Mouse (Mus musculus): Measurements from ENCODE around the gene Zfp219. TPM values are rescaled to one million over a fixed set of nuclear protein-coding genes. Genes with fewer than 3 reads are reported as not detected.

Gene Zfp219
- polyA plus RNA-seq, 1 experiment from 2014 or later = 51.6 TPM

GRCm38 (mm10) chr14:51987177-51987576 lies 33.4 kb downstream of the Zfp219 start:
- Histone ChIP-seq H3K9ac (ENCODE audit: low read length) (no peak overlapping the region), H3K36me3 (ENCODE audit: control insufficient read depth, insufficient read depth, low read length) (peaks cover 27% of the 10 kb centered on the region), H3K4me1 (ENCODE audit: control insufficient read depth, insufficient read depth, low read length) (peaks cover 16% of the 10 kb centered on the region), H3K9me3 (ENCODE audit: control insufficient read depth, low read length) (no peaks in the 10 kb centered on the region), H3K4me2 (ENCODE audit: low read depth, severe bottlenecking) (no peak overlapping the region; the same call in 1 of the 2 replicates), H3K4me3 (ENCODE audit: low read depth, low read length) (no peak overlapping the region), H3K27ac (replicated peaks; ENCODE audit: low read depth, low read length) (no peak overlapping the region), H3K27me3 (ENCODE audit: control insufficient read depth, insufficient read depth, low read length) (no peaks in the 10 kb centered on the region)
- WGBS = 90% methylated on average over 6 of the region's 6 CpGs
- ATAC-seq (ENCODE audit: insufficient number of reproducible peaks, low FRiP score, low TSS enrichment, low read depth) = no peak
- peak; percentile 20 for DNase-seq (ENCODE audit: low spot score)

GRCm38 (mm10) chr14:51986153-51986505 lies 34.4 kb downstream of the Zfp219 start:
- Histone ChIP-seq H3K27ac (replicated peaks; ENCODE audit: low read depth, low read length) (peak overlapping the region; percentile 98), H3K9me3 (ENCODE audit: control insufficient read depth, low read length) (no peaks in the 10 kb centered on the region), H3K9ac (ENCODE audit: low read length) (peak overlapping the region; percentile 91), H3K36me3 (ENCODE audit: control insufficient read depth, insufficient read depth, low read length) (peaks cover 17% of the 10 kb centered on the region), H3K4me1 (ENCODE audit: control insufficient read depth, insufficient read depth, low read length) (peaks cover 16% of the 10 kb centered on the region), H3K4me3 (ENCODE audit: low read depth, low read length) (peak overlapping the region; percentile 78), H3K4me2 (ENCODE audit: low read depth, severe bottlenecking) (peak overlapping the region; percentile 86), H3K27me3 (ENCODE audit: control insufficient read depth, insufficient read depth, low read length) (no peaks in the 10 kb centered on the region)
- ATAC-seq (ENCODE audit: insufficient number of reproducible peaks, low FRiP score, low TSS enrichment, low read depth) (no peak), DNase-seq (ENCODE audit: low spot score) (no peak)
- WGBS = under 1% methylated on average over 7 of the region's 7 CpGs

GRCm38 (mm10) chr14:51985301-51986152 lies 35.0 kb downstream of the Zfp219 start:
- H3K36me3 ChIP-seq (ENCODE audit: control insufficient read depth, insufficient read depth, low read length) = peaks cover 13% of the 10 kb centered on the region
- H3K27ac ChIP-seq (replicated peaks; ENCODE audit: low read depth, low read length) = peak overlapping the region; percentile 98
- peak; percentile 80 for ATAC-seq (ENCODE audit: insufficient number of reproducible peaks, low FRiP score, low TSS enrichment, low read depth)
- H3K4me3 ChIP-seq (ENCODE audit: low read depth, low read length) = peak overlapping the region; percentile 78
- H3K9ac ChIP-seq (ENCODE audit: low read length) = peak overlapping the region; percentile 91
- H3K4me1 ChIP-seq (ENCODE audit: control insufficient read depth, insufficient read depth, low read length) = peaks cover 16% of the 10 kb centered on the region
- peak overlapping the region; percentile 86 for H3K4me2 ChIP-seq (ENCODE audit: low read depth, severe bottlenecking)
- WGBS = under 1% methylated on average over 27 of the region's 27 CpGs
- DNase-seq (ENCODE audit: low spot score) = peak; percentile 94
- no peaks in the 10 kb centered on the region for H3K27me3 ChIP-seq (ENCODE audit: control insufficient read depth, insufficient read depth, low read length)
- H3K9me3 ChIP-seq (ENCODE audit: control insufficient read depth, low read length) = no peaks in the 10 kb centered on the region

- Histone ChIP-seq H3K9ac (ENCODE audit: low read length) (peak within 1 kb of the TSS; percentile 91), H3K27me3 (ENCODE audit: control insufficient read depth, insufficient read depth, low read length) (no peaks in the 10 kb centered on the region), H3K9me3 (ENCODE audit: control insufficient read depth, low read length) (no peaks in the 10 kb centered on the region), H3K27ac (replicated peaks; ENCODE audit: low read depth, low read length) (peak within 1 kb of the TSS; percentile 98), H3K36me3 (ENCODE audit: control insufficient read depth, insufficient read depth, low read length) (peaks cover 10% of the 10 kb centered on the region; the same call in 1 of the 2 replicates), H3K4me2 (ENCODE audit: low read depth, severe bottlenecking) (peak within 1 kb of the TSS; percentile 86), H3K4me3 (ENCODE audit: low read depth, low read length) (peak within 1 kb of the TSS; percentile 78), H3K4me1 (ENCODE audit: control insufficient read depth, insufficient read depth, low read length) (peaks cover 16% of the 10 kb centered on the region)
- WGBS = under 1% methylated on average over 53 of the region's 74 CpGs
- DNase-seq (ENCODE audit: low spot score) (peak; percentile 90), ATAC-seq (ENCODE audit: insufficient number of reproducible peaks, low FRiP score, low TSS enrichment, low read depth) (peak; percentile 81)
Observed at GRCm38 (mm10) chr14:51984247-51985231, 36.0 kb downstream of the Zfp219 start, which contains the start of gene Arhgef40. TSS of gene Arhgef40 (plus strand) at chr14:51984719.

GRCm38 (mm10) chr14:51983855-51984246 lies 36.7 kb downstream of the Zfp219 start:
- WGBS = 7% methylated on average over 10 of the region's 10 CpGs
- ATAC-seq (ENCODE audit: insufficient number of reproducible peaks, low FRiP score, low TSS enrichment, low read depth) (no peak), DNase-seq (ENCODE audit: low spot score) (no peak)
- peak overlapping the region; percentile 86 for H3K4me2 ChIP-seq (ENCODE audit: low read depth, severe bottlenecking)
- peaks cover 4% of the 10 kb centered on the region; the same call in 1 of the 2 replicates for H3K36me3 ChIP-seq (ENCODE audit: control insufficient read depth, insufficient read depth, low read length)
- H3K4me1 ChIP-seq (ENCODE audit: control insufficient read depth, insufficient read depth, low read length) = peaks cover 16% of the 10 kb centered on the region
- peak overlapping the region; percentile 78 for H3K4me3 ChIP-seq (ENCODE audit: low read depth, low read length)
- H3K27me3 ChIP-seq (ENCODE audit: control insufficient read depth, insufficient read depth, low read length) = no peaks in the 10 kb centered on the region
- H3K27ac ChIP-seq (replicated peaks; ENCODE audit: low read depth, low read length) = peak overlapping the region; percentile 98
- H3K9me3 ChIP-seq (ENCODE audit: control insufficient read depth, low read length) = no peaks in the 10 kb centered on the region
- H3K9ac ChIP-seq (ENCODE audit: low read length) = peak overlapping the region; percentile 91

GRCm38 (mm10) chr14:51983251-51983650 lies 37.3 kb downstream of the Zfp219 start:
- Histone ChIP-seq H3K36me3 (ENCODE audit: control insufficient read depth, insufficient read depth, low read length) (no peaks in the 10 kb centered on the region; the same call in 1 of the 2 replicates), H3K4me3 (ENCODE audit: low read depth, low read length) (no peak overlapping the region), H3K9ac (ENCODE audit: low read length) (0 out of 2 replicates have a peak overlapping the region, but pooled peaks have one; percentile 91), H3K4me1 (ENCODE audit: control insufficient read depth, insufficient read depth, low read length) (peaks cover 14% of the 10 kb centered on the region), H3K27ac (replicated peaks; ENCODE audit: low read depth, low read length) (no peak overlapping the region), H3K27me3 (ENCODE audit: control insufficient read depth, insufficient read depth, low read length) (no peaks in the 10 kb centered on the region), H3K4me2 (ENCODE audit: low read depth, severe bottlenecking) (no peak overlapping the region), H3K9me3 (ENCODE audit: control insufficient read depth, low read length) (no peaks in the 10 kb centered on the region)
- ATAC-seq (ENCODE audit: insufficient number of reproducible peaks, low FRiP score, low TSS enrichment, low read depth) (no peak), DNase-seq (ENCODE audit: low spot score) (no peak)
- WGBS = 61% methylated on average over 4 of the region's 4 CpGs

GRCm38 (mm10) chr14:51979252-51979651 lies 41.3 kb downstream of the Zfp219 start:
- no peaks in the 10 kb centered on the region for H3K36me3 ChIP-seq (ENCODE audit: control insufficient read depth, insufficient read depth, low read length)
- H3K27me3 ChIP-seq (ENCODE audit: control insufficient read depth, insufficient read depth, low read length) = no peaks in the 10 kb centered on the region
- H3K4me3 ChIP-seq (ENCODE audit: low read depth, low read length) = no peak overlapping the region
- 83% methylated on average over 3 of the region's 3 CpGs for WGBS
- no peak overlapping the region for H3K27ac ChIP-seq (replicated peaks; ENCODE audit: low read depth, low read length)
- H3K4me2 ChIP-seq (ENCODE audit: low read depth, severe bottlenecking) = no peak overlapping the region
- DNase-seq (ENCODE audit: low spot score) (no peak), ATAC-seq (ENCODE audit: insufficient number of reproducible peaks, low FRiP score, low TSS enrichment, low read depth) (no peak)
- H3K9me3 ChIP-seq (ENCODE audit: control insufficient read depth, low read length) = no peaks in the 10 kb centered on the region
- no peak overlapping the region for H3K9ac ChIP-seq (ENCODE audit: low read length)
- peaks cover 5% of the 10 kb centered on the region; the same call in 1 of the 2 replicates for H3K4me1 ChIP-seq (ENCODE audit: control insufficient read depth, insufficient read depth, low read length)

GRCm38 (mm10) chr14:51967400-51967799 lies 53.1 kb downstream of the Zfp219 start:
- Histone ChIP-seq H3K27ac (replicated peaks; ENCODE audit: low read depth, low read length) (no peak overlapping the region), H3K9ac (ENCODE audit: low read length) (no peak overlapping the region), H3K4me3 (ENCODE audit: low read depth, low read length) (no peak overlapping the region), H3K9me3 (ENCODE audit: control insufficient read depth, low read length) (no peaks in the 10 kb centered on the region), H3K4me1 (ENCODE audit: control insufficient read depth, insufficient read depth, low read length) (no peaks in the 10 kb centered on the region), H3K27me3 (ENCODE audit: control insufficient read depth, insufficient read depth, low read length) (no peaks in the 10 kb centered on the region), H3K4me2 (ENCODE audit: low read depth, severe bottlenecking) (no peak overlapping the region), H3K36me3 (ENCODE audit: control insufficient read depth, insufficient read depth, low read length) (no peaks in the 10 kb centered on the region)
- WGBS = 83% methylated on average over 3 of the region's 3 CpGs
- DNase-seq (ENCODE audit: low spot score) = no peak
- ATAC-seq (ENCODE audit: insufficient number of reproducible peaks, low FRiP score, low TSS enrichment, low read depth) = no peak

All from limb, embryonic 11.5 days (tissue).